8 mouse cellular contexts compared by ENCODE assay signal in the genomic region with DNA sequence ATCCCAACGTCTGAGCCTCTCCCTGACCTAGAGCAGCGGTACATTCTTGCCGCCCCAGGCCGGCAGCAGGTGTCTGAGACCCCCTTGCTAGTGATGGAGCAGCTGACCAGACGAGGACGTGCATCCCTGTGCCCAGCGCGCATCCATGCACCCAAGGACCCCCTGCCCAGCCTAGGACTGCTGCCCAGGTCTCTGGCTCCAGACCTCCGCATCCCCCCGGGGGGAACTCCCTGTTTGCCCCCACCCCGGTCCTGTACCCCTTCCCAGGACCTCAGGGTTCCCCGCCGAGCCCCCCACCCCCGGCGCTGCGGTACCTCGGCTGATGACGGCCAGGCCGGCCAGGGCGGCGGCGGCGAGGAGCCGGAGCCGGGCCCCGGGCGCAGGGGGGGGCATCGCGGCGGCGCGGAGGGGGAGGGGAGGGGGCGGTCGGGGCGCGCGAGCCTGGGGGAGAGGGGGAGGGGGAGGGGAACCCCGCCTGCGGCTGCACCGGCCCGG. TPM values are rescaled to one million over a fixed set of nuclear protein-coding genes. Genes with fewer than 3 reads are reported as not detected.
DNase-seq lines count a peak whose midpoint lies in the region; ATAC-seq and TF ChIP-seq lines count a peak whose summit lies in the region.

A gene (minus strand): TSS at position 445 of the 495 bp plus-strand sequence.

- H3K4me3 ChIP-seq in liver, adult 2 months (ENCODE audit: insufficient read depth, low read depth, low read length): peak within 1 kb of the TSS; percentile 13; the same call in 1 of the 2 replicates
- peak within 1 kb of the TSS; percentile 54 for H3K4me3 ChIP-seq in embryonic facial prominence, embryonic 14.5 days (ENCODE audit: low read depth, low read length)

- TF ChIP-seq POLR2A in liver, adult 2 months (IDR thresholded peaks at IDR 0.05; ENCODE audit: extremely low read depth, insufficient read depth, low read length): no peak

- TF ChIP-seq CTCF in liver, adult 2 months (IDR thresholded peaks at IDR 0.05; ENCODE audit: low read depth, low read length): no peak

- 4% methylated on average over 16 of the region's 41 CpGs for WGBS in liver, adult 2 months
- WGBS in embryonic facial prominence, embryonic 14.5 days: 0% methylated on average over 13 of the region's 41 CpGs

- H3K4me2 ChIP-seq in embryonic facial prominence, embryonic 14.5 days (ENCODE audit: low read depth, low read length): peak within 1 kb of the TSS; percentile 62

- H3K27ac ChIP-seq in liver, adult 2 months (replicated peaks; ENCODE audit: insufficient read depth, low read depth, low read length): no peak within 1 kb of the TSS
- no peak within 1 kb of the TSS for H3K27ac ChIP-seq in embryonic facial prominence, embryonic 14.5 days (replicated peaks; ENCODE audit: low read depth, low read length)

- no peaks in the 10 kb centered on the region for H3K9me3 ChIP-seq in embryonic facial prominence, embryonic 14.5 days (ENCODE audit: control insufficient read depth, low read length)

- H3K4me1 ChIP-seq in liver, adult 2 months (ENCODE audit: control insufficient read depth, insufficient read depth, low read length): no peaks in the 10 kb centered on the region
- no peaks in the 10 kb centered on the region; the same call in 1 of the 2 replicates for H3K4me1 ChIP-seq in embryonic facial prominence, embryonic 14.5 days (ENCODE audit: control insufficient read depth, insufficient read depth, low read length)

- no peaks in the 10 kb centered on the region for H3K36me3 ChIP-seq in liver, adult 2 months (ENCODE audit: control insufficient read depth, insufficient read depth, low read length)
- no peaks in the 10 kb centered on the region for H3K36me3 ChIP-seq in embryonic facial prominence, embryonic 14.5 days (ENCODE audit: control insufficient read depth, insufficient read depth, low read length)

- no peak for DNase-seq in liver, adult 2 months (ENCODE audit: extremely low read depth, low read depth, low spot score)
- DNase-seq in liver (no peak), MN1 (ENCODE audit: low spot score) (no peak)
- DNase-seq in embryonic facial prominence, embryonic 14.5 days (ENCODE audit: low spot score): no peak
- peak in 1 of 2 experiments; percentile 33 for DNase-seq in layer of hippocampus, postnatal 25 days (ENCODE audit: extremely low spot score in 1 of 2, low spot score in 1 of 2)
- peak; percentile 32 for DNase-seq in neural tube, embryonic 10.5 days (ENCODE audit: extremely low spot score, low spot score)
- no peak for DNase-seq in adrenal gland, postnatal 25 days
- DNase-seq in urinary bladder, postnatal 4 days (ENCODE audit: low spot score in 2 of 2): no peak

- H3K9ac ChIP-seq in liver, adult 2 months (ENCODE audit: low read depth, low read length): no peak within 1 kb of the TSS
- peak within 1 kb of the TSS; percentile 69 for H3K9ac ChIP-seq in embryonic facial prominence, embryonic 14.5 days (ENCODE audit: low read depth, low read length)

- H3K79me2 ChIP-seq in liver, adult 2 months (ENCODE audit: control insufficient read depth, insufficient read depth, low read length): no peaks in the 10 kb centered on the region

- peaks cover 9% of the 10 kb centered on the region; the same call in 1 of the 2 replicates for H3K27me3 ChIP-seq in liver, adult 2 months (ENCODE audit: control insufficient read depth, insufficient read depth, low read length)
- H3K27me3 ChIP-seq in embryonic facial prominence, embryonic 14.5 days (replicated peaks; ENCODE audit: control insufficient read depth, insufficient read depth, low read length): peaks cover under 1% of the 10 kb centered on the region; the same call in 1 of the 2 replicates

- peak; percentile 27; the same call in 1 of the 2 replicates for ATAC-seq in embryonic facial prominence, embryonic 14.5 days (ENCODE audit: low read depth)

RNA-seq across cellular contexts. Expression of the gene that starts here (rescaled TPM):
- total RNA-seq in liver, adult 2 months (2014; rRNA removed): 0.13 and 0.18 TPM in 2 replicates
- 0.62 and 0.81 TPM in 2 replicates for polyA plus RNA-seq in liver, adult 2 months (2012; rRNA removed)
- 0.56 and 0.75 TPM in 2 replicates for polyA plus RNA-seq in embryonic facial prominence, embryonic 14.5 days (2014; fragmentation: Nextera tagmentation; extraction: Ambion mirVana)
- total RNA-seq in layer of hippocampus, postnatal 25 days (2021): 10 to 100 TPM; 24.0 to 29.3 TPM
- 1.3 and 2.1 TPM in 2 replicates for total RNA-seq in adrenal gland, postnatal 25 days (2021)

Comparison
In these comparisons a context has a peak if more than half of its experiments do, and no peak if none do; other contexts are left out.
1. Peak in ATAC-seq, H3K4me3 ChIP-seq, H3K9ac ChIP-seq and H3K4me2 ChIP-seq in embryonic facial prominence, embryonic 14.5 days; RNA of the gene not detected or under 1 TPM.